Mouse (Mus musculus) retina, embryonic 14.5 days (tissue): Measurements from ENCODE around the gene Naa10.

Experiments used
- DNase-seq: peaks from one replicate; pipeline ENCODE4 v3.0.0-alpha.2; 2015; ENCODE audit warnings: low spot score

Gene Naa10

DNA sequence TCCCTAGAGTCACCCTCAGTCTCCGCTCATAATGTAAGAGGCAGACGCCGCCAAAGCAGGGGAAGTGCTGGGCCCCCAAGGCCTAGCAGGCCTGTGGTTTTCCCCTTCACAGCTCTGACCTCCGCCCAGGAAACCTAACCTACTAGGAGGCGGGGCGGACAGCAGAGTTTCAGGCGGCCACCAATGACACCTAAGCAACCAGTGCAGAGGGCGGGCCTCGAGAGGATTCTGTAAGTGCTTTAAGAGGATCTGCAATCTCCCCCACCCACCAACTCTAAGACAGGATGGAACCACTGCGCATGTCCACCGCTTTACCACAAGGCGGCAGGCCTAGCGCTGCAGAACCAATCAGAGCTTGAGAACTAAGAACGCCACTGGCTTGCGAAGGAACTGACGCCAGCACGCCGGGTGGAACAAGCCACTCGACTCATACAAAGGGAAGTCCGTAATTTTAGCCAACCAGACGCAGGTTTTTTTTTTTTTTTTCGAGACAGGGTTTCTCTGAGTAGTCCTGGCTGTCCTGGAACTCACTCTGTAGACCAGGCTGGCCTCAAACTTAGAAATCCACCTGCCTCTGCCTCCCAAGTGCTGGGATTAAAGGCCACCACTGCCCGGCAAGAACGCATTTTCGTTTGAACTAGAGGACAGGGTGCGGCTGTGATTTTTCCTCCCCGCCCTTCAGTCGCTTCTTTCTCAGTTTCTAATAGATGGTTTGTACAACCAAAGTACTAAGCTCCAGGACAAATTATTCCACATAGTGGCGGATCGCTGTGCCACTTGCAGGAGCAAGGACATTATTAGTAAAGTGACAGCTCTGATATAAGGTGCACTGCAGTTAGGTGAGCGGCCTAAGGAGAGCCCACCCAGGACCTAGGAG is 6.7 kb downstream of the Naa10 start:
- peak; percentile 91 for DNase-seq

- no peak for DNase-seq
These were observed 10.2 kb downstream of the Naa10 start for GRCm38 (mm10) chrX:73911588-73911987.

- no peak for DNase-seq
These were observed 10.6 kb downstream of the Naa10 start for GRCm38 (mm10) chrX:73911156-73911555.

GRCm38 (mm10) chrX:73910451-73910850 is 11.3 kb downstream of the Naa10 start:
- no peak for DNase-seq

GRCm38 (mm10) chrX:73910049-73910448 is 11.7 kb downstream of the Naa10 start:
- DNase-seq = no peak

- DNase-seq = no peak
These were observed 23.8 kb downstream of the Naa10 start for GRCm38 (mm10) chrX:73897959-73898358.

DNA sequence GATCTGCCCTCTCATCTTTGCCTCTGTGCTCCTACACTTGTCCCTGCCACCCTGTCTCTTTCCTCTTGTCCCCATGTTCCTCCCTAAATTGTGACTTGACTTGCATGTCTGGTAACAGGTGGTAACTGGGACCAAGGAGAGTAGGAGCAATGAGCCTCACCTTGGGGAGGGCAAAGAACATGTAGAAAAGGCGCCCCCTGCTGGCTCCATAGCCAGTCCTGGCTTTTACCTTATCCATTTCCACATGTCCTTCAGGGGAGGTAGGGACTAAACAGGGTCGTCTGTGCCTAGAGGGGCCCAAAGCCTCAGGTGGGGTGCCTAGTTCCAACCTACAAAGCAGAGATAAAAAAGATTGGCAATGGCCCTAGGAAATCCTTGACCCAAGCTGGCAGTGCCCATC is 26.0 kb downstream of the Naa10 start, which contains the start of gene L1cam:
TSS of gene L1cam (minus strand) at position 387 of the 400 bp plus-strand sequence.
- peak; percentile 66 for DNase-seq

GRCm38 (mm10) chrX:73892833-73893232 is 28.9 kb downstream of the Naa10 start:
- DNase-seq = no peak

DNA sequence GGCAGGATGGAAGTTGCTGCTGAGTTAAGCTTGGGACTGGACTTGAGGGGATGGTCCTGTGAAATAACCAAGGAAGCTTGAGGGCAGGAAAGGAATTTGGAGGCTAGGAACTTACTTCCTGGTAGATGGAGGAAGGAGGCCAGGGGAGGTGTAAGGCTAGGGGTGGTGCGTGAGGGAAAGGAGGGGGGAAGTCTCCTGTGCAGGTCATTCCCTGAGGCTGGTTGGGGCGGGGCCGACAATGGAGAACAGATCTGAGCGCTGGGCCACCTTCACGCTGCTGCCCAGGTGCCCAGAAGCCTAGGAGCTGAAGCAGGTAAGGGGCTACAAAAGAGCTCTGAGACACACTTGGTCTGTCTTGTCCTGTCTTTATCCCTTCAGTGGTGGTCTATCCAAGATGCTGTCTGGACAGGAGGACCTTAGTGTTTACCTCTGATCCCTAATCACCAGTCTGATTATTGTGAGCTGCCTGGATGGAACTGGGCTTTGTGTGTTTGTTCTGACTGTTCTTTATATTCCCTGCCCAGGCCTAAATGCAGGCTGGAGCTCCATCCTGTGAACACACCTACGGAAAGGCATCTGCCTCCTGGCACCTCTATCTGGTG is 30.1 kb downstream of the Naa10 start, which contains the start of gene Avpr2:
TSS of gene Avpr2 (plus strand) at position 552 of the 602 bp plus-strand sequence.
- DNase-seq = no peak

DNA sequence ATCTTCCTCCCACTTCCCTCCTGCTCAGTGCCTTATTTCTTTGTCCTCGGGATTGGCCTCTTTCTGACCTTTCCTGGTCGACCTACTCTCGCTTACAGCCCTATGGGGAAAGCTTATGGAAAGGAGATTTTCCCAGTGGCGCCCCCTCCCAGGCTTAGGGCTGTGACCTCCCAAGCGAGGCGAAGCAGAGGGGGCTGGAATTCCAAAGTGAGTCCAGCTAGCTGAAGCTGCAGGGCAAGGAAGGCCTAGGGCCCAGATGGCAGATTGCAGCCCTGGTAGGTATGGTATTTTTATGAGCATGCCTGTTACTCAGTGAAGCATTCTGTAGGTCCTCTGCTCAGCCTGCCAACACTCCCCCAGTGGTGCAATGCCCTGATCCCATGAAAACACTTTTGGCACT is 40.3 kb downstream of the Naa10 start:
- peak; percentile 31 for DNase-seq

DNA sequence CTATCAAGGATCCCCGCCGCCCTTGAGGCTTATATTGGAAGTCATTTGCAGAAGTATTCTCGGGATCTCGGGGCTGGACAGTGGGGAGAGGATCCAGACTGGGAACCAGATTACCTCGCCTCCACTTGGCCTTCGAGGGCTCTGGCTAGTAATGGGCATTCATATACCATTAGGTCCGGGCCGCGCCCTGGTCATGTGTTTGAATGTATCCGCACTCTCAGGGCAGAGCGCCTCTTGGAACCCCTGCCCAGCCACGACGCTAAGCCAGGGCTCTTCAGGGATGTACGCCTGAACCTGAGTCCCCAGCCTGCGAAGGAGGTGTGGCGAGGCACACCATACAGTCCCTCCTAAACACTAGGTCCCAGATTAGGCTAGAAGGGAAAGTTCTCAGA is 40.7 kb downstream of the Naa10 start:
- DNase-seq = no peak

DNA sequence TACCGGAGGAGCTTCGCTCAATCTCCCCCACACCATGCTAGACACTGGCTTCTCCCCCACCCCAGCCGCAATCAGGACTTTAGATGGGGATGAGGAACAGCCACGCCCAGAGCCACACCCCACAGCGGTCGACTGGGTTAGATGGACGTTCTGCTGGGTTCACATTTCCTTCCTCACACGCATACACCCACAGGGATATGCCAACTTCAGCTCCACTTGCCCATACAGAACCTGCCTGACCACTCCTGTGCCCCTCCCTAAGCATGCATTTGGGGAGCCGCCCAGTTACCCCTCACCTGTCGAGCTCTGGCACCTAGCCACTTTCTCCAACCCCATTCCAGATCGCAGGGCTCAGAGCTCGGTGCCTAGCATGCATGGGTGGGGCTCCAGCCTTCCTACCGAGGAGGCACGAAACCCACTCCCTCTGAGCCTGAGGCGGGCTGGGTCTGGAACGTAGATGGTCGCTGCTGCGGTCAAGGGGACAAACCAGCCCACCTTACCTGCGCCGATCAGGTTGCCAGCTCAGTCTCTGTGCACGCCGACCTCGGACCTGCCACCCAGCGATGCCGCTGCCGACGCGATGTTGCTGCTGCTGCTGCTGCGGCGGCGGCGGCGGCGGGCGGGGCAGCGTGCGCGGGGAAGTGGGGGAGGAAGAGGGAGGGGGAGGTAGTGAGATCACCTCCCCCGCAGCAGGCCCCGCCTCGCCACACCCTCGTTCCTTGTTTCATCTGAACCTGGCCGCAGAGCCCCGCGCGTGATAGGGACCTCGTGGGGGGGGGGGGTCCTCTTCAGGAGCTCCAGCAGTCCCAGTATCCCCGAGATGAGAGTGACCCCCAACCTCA is 41.3 kb downstream of the Naa10 start:
- DNase-seq = peak; percentile 42

DNA sequence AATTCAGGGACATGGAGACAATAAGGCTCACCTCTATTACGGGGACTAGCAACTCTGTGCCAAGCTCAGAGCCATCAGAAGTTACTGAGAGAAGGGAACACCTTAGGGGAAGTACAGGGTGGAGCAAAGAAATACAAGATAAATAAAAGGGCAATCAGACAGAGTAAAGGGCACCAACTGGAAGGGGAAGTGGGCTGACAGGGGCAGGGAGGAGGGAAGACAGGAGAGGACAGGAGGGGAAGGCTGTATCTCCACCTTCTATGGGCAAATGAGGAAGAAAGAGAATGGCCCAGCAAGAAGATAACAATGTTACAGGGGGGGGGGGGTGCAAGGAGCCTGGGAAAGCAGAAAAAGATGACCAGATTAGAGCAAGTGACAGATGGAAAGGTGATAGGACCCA is 44.7 kb downstream of the Naa10 start:
- no peak for DNase-seq

DNA sequence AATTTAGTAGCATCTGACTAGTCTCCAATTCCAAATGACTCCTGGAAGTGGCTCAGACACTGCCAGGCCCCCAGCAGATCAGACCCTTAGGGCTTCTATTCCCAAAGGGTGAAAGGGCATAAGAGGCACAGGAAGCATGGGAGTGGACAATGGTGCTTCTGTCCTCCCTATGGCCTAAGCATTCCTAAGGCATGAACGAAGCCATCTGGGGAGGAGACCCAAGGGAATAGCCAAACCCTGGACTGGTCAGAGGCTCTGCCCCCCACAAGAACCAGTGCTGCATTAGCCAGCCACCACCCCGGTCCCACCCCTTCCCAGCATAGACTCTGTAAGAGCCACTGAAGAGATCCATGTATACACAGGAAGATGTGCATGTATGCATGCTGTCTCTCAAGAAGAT is 45.9 kb downstream of the Naa10 start:
- DNase-seq = no peak

DNA sequence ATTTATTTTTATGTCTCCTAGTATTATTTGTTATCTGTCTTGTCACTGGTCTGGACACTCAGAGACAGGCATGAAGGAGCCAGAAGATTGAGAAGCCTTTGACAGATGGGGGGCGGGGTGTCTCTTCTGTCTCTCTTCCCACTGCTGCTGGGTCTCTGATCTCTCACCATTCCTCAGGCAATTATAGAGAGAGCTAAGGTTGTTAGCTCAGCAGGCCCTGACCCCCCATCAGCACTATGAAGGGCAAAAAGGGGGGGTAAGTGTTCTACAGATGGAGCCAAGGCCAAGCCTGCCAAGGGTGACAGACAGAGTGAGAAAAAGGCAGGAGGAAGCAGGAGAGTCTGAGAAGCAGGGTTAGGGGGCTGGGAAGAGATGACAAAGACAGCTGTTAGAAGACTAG is 49.8 kb downstream of the Naa10 start:
- no peak for DNase-seq

DNA sequence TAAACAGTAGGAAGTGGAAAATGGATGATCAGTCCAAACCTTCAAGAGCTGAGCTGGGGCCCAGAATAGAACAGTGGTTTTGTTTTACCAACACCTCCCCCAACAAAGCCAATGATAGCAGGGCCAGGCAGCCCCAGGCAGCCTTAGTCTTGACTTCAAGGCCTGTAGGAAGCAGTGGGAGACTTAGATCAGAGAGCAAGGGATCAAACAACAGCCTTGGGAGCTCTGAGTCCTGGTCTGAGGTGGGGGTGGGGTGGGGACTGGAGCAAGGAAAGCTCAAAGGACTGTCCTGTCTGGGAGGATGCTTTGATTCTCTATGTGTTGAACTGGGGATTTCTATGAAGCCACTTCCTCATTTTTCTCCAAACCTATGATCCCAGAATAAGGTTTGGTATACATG is 50.3 kb downstream of the Naa10 start:
- DNase-seq = no peak

DNA sequence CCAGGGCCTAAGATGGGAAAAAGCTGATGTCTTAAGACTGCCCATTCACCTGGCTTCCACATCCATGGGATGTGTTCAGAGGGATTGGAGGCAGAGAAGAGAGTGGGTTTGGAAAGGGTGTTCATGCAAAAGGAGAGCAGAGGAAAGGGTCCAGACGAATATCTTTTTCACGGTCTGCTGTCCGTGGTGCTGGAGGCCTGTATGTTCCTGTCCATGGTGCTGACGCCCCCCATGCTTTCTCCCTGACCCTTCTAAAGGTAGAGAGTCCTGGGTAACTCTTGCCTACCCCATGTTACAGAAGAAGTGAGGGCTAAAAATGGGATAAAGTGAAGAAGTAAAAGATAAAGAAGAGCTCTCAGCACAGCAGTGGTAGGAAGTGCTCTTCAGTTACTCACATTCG is 52.4 kb downstream of the Naa10 start:
- peak; percentile 66 for DNase-seq

DNA sequence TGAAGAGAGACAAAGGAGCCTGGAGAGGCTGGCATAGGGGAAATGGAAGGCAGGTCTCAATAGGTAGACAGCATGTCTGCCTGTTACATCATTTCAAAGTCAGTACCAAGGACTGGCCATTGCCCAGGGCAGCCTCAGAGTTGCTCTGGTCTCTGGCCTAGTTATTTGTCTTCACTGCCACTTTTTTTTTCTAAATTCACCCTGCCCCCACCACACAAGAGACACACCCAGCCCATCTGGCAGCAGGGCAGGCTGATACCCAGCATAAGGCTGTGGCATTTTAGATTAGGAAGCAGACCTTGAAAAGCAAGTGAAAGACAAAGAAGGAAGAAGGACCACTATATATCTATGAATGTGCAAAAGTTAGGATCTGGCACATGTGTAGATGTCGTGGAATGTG is 53.9 kb downstream of the Naa10 start:
- no peak for DNase-seq

DNA sequence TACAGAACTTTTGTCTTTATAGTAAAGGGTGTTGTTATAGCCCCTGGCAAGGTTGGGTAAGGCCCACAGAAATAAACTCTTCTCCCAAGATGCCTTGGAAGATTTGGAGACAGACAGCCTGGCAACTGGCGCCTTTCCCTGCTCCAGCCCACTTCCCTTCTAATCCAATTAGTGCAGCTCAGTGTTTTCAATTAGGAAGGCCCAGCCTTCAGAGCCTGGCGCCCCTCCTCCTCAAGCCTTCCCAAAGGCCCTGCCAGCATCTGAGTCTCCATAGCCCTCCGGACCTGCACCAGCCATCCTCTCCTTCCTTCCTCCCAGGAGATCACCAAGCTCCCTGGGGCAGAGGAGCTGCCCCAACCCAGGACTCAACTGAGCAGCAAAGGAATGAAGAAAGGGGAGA is 54.5 kb downstream of the Naa10 start:
- peak; percentile 56 for DNase-seq
